Mouse (Mus musculus) kidney, postnatal 14 days (tissue): Measurements from ENCODE around the gene Gja4.

ENCODE experiments used
- DNase-seq: peaks from one replicate; pipeline ENCODE4 v3.0.0; 2022; ENCODE audit warnings: mixed read lengths

Gja4 gene

DNA sequence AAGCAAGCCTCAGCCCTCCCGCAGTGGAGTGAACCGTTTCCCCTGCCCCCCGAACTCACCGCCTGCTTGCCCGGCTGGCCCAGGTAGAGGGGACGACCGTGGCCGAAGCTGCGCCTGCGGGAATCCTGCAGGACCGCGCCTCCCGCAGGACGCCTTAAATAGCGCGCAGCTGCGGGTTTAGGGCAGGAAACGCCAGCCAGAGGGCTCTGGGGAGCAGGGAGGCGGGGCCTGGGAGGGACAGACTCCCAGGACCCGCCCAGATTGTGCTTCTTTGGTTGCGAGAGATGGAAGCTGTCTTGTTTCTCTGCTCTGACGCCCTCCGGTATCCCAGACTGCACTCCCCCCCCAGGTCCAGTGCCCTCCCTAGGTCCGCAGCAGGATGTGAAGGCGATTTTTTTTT, at the start of gene Gja4:
Gja4 (minus strand) TSS at position 179 of the 400 bp plus-strand sequence.
- peak; percentile 85 for DNase-seq

DNA sequence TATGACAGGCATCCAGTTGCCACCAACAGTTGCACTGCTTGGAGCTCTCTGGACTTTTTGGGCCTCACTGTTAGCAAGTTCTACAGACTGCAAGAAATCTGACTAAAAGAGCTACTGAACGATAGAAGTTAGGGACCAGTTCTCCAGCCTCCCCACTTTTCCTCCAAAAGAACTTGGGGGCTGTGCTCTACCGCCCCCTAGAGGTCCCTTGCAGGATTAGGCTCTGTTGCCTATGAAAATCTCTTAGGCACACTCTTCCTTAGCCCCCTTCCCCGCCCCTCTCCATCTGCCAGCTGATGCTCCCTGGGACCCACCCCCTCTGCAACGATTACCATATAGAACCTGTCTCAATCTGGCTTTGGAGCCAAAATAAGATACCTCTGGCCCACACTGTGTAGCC, 49.5 kb upstream of the Gja4 start:
- DNase-seq, result no peak

DNA sequence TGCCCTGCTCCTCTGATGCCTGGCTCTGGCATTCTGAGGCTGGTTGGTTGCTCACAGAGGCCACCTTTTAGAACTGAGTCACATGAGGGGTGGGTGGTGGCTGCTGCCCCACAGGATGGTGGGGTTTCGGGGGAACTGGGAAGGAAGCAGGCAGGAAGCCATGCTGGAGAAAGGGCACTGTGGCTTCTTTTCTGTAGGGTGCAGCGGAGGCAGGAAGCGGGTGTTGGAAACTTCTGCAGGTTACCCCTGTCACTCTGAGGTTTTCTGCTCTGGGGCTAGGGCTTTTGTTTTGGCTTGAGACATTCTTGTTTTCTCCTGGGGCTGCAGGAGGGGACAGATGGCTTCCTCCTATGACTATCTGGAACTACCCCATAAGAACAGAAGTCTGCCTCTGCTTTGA, 48.7 kb upstream of the Gja4 start:
- no peak for DNase-seq

DNA sequence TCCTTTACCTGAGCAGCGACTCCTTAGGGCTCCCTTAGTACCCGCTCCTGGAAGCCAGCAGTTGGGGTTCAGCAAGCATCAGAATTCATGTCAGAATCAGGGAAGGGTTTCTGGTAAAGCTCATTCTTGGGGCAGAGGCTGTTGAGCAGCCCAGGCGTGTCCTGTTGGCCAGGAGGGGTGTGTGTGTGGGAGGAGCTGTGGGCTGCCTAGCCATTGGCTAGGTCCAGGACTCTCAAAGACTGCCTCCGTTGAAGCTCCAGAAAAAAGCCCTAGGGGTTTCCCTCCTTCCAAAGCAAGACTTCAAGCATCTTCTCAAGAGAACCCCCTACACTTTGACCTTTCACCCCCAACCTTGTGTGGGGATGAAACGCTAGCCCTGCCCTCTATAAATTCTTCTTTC, 44.2 kb upstream of the Gja4 start, which contains the start of gene Gjb5:
Gjb5 (minus strand) TSS at position 164 of the 400 bp plus-strand sequence.
- peak; percentile 5 for DNase-seq

DNA sequence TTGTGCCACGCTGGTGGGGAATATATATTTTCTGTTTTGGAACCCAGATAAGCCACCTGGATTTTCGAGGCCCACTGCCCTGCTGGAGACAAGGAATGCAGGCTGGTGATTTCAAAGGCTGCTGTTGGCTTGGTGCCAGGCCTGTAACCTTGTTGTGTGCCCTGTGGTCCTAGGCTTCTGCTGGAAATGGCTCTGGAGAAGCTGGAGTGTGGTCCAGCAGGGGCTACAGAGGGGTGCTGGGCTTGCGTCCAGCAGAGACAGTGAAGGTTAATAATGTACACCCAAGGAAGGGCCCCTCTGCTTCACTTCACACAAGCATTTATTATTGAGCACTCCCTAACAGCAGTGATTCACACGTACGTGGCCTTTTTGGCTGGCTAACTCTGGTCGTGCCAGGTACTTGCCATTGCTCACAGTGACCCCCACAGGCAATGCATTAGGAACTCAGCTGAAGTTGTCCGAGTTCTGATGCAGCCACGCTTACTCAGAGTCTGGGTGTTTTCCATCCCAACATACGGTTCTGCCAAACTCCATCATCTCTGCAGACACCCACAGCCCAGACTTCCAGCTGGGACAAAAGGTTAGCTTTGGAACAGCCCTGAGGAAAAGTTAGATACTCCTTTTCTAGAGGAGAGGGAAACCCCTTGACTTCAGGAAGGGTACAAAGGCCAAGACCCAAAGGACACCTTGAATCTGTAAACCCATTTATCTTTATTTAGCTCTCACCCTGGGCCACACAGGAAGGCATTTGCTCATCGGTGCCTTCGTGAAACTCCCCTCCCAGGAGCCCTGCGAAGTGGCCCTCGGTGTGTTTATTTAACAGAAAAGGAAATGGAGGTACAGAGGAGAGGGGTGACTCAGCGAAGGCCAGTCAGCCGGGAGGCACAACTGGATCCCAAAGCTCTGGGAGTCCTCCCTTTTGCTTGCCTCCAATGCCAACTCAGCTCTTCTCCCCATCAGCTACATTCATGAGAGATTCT, 41.0 kb upstream of the Gja4 start:
- peak; percentile 59 for DNase-seq

DNA sequence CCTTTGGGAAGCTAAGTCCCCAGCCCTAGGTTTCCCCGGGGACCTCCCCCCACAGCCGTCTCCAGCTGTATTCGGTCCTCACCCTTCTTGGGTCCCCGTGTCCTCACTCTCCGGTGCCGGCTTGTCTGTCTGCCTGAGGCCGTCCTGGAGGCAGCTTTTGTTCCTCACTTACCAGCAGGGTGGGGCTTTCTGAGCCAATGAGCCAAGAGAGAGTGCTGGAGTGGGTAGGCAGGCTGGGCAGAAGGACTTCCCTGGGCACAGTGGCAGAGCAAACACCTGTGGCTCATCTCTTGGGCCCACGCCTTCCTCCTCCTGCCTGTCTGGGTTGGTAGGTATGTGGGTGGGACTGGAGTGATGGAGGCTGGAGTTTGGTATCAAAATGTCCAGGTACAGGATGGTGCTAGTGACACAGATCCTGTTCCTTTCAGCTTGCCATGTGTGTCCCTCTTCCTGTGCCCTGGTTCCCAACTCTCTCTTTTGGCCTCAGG, 40.2 kb upstream of the Gja4 start, which contains the start of gene Gjb4:
Gjb4 (minus strand) TSS at position 131 of the 488 bp plus-strand sequence.
- DNase-seq, result no peak

DNA sequence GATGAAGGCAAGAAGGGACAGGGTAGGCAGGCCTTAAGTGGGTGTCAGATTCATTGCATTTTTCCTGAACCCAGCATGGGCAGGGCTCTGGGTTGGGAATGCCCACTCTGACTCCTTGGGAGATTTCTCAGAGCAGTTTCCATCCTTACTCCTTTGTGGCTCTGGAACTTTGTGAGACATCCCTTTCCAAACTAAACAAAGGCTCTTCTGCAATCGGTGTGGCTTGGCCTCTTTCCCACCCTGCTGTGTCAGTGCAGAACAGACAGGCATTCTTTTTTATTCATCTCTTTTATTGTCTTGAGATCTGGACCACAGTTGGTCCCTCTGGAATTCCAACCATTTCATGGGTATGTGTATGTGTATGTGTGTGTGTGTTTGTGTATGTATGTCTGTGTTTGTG, 38.8 kb upstream of the Gja4 start:
- no peak for DNase-seq

DNA sequence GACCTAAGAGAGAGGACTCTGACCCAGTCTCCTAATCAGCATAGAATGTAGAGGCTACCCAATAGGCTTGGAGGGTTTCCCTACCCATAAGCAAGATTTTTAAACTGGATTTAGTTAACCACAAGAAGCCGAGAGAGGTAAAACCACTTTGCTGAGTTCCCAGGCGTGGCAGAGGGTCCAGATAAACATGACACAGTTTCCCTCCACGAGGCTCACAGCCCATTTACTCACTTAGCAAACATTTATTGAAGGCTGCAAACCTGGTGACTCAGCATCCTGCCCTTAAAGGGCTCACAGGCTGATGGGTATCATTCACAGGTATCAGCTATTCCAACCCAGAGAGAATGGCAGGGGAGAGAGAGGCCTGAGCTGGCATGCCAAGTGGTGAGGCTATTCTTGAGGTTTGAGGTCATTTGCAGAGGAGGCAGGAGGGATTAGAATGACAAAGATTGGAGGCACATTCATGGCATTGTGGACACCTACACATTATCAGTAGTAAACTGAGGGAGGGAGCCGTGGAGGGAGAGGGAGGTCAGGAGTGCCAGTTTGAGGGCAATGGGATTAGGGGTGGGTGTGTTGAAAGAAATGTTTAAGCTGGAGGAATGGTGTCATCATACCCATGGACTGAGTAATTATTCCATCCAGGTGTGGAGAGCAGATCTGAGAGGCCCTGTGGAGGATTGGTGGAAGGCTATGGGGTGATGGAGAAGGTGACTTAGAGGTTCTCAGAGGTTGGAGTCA, 35.9 kb upstream of the Gja4 start:
- no peak for DNase-seq

DNA sequence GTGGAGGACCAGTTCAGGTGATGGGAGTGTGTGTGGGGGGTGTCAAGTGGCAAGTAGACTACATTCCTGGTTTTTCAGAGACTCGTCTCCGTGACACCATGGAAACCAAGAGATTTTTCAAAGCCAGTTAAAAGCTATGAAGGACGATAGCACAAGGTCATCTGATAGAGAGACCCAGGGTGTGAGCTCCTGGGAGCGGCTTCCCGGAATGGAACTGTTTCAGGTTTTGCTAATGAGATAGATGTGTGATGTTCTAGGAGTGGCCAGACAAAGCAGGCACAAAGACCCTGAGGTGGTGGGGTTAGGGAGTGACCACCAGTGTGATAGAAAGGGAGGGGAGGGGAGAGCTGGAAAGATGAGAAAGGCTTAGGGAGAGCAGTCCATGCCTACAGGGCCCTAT, 31.2 kb upstream of the Gja4 start:
- no peak for DNase-seq

DNA sequence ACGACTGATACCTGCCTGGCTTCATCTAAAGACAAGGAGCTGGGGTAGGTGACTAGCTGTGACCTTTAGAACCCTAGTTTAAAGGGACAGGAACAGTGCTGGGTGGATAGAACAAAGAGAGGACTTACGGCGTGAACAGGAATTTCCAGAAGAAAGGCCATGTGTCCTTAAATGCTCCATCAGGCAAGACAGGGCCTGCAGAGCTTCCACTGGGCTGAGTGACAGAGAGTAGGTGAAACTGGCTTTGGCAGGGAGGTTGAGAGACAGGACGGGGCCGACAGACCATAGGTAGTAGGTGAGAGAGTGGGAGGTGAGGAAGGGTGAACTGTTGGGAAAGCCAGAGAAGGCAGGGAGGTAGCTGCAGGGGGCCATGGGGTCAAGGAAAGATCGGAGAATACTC, 27.5 kb upstream of the Gja4 start:
- DNase-seq, result no peak

DNA sequence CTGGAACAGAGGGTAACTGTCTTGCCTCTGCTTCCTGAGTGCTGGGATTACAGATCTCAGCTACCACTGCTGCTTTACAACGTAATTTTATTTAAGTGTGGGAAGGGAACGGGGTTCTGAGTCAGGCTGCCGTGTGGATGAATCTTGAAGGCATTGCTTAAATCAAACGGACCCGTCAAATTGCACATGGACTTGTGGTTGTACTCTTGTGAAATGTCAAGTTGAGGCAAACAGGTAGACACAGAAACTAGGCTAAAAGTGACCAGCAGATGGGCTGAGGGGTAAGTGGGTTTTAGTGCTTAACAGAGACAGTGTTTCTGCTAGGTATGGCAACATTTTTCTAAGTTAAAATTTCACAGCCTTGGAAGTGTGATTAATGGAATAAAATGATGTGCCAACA, 23.8 kb upstream of the Gja4 start:
- no peak for DNase-seq

DNA sequence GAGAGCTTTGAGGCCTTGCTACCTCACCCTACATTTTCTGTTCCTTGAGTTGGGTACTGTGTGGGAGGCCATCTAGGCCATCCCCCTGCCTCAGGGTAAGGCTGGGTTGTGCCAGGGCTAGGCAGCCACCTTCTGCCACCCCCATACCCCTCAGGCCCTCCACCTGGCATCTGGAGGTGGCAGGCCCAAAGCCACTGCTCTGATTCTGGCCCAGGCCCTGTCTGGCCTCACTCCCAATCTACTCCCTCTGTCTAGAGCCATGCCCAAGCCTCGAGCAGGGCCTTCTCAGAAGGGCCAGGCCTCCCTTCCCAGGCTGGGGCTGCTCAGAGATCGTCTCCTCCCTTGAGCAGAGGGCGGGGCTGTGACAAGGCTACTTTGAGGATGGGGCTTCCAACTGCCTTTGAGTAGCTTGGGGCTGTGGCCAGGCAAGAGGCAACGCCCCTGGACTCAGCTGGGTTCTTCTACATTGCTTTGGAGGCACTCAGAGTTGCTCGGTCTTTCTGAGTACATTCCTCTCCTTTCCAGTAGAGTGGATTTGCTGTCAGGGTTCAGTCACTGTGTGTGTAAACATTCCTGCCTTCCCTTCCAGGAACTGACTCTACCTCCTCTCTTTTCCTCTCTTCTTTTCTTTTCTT, 21.1 kb upstream of the Gja4 start:
- DNase-seq, result no peak

DNA sequence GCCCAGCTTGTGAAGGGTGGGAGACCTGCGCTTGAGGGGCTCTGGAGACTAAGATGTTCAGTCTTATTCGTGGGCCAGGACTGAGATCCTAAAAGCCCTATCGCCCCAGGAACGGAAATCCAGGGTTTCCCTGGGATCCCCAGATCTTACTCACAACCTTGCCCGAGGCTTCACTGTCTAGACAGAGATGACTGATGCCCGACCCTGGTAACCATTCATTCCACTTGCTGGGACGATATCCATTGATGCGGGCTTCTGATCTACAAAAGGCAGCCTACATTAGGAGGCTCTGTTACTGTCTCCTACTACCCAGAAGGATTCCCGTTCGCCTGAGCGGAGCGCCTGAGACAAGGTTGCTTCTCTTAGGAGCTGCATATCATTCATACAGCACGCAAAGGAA, 17.3 kb upstream of the Gja4 start:
- DNase-seq, result no peak

DNA sequence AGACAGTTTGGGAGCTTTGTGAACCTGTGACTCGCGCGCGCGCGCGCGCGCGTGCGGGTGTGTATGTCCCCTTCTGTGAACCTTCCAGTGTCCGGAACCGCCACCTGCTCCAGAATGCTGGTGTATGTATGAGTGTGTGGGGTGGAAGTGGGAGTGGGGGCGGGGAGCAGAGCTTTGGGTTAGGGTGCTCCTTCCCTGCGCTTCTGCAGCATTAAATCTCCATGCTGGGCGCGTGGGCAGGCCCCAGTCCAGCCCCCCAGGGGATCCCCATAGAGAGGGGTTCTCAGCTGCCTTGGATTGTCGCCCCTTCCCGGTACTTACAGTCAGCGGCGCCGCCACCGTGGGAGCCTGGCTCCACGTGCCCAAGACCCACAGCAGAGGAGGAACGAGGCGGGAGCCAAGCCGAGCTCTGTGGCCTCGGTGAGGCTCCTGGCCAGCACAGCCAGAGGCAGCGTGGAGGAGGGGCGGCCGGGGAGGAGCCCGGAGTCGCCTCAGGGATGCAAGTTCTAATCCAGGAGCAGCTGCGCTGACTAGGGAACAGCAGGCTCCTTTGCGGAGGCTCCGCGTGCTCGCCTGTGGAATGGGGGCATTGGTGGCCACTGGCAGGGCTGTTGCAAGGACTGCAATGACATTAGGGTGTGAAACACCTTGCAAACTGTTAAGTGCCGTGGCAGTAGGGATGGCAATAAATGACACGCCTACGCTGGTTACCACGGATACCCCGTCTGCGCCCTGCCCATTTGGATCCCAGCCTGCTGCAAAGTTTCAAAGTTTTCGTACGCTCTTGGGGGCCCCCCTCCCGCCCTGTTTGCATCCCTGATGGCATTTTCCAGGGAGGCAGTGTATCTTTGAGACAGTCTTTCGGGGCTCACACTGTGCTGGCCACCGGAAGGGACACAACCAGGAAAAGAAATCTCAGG, 16.6 kb upstream of the Gja4 start, which contains the start of gene Gjb3:
Gjb3 (minus strand) TSS at position 664 of the 920 bp plus-strand sequence.
- DNase-seq, result no peak

DNA sequence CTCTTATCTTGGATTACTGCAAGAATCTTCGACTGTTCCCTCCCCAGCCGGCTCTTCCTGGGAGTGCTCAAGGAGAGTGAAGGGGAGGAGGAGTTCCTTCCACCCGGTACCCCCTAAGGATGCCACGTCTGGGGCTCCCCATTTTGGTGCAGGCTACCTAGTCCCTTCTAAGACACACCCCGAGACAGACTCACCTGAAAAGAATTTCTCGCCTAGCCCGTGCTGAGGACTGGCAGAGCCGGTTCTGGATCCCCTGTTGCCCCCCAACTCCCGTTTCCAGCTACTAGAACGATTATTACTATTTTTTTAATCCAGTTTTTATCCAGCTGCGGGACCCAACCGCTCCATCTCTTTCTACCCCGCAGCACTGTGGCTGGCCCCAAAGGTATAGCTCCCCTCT, 15.9 kb upstream of the Gja4 start:
- DNase-seq, result no peak

DNA sequence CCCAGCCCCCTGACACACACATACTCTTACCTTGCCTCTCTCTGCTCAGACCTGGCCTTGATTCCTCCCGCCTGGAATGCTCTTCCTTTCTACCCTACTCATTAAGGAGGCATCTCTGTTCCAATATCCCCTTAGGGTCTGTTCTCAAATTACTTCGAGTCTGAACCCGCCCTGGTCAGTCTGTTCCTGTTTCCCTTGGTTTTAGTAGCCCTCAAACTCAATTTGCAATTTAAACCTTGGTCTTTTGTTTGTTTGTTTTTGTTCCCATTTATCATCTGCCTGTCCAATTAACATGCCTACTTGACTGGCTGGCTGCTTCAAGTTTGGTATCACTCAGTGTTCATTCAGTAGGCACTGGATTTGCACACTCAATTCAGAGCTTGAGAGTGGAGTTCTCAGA, 15.2 kb upstream of the Gja4 start:
- no peak for DNase-seq

DNA sequence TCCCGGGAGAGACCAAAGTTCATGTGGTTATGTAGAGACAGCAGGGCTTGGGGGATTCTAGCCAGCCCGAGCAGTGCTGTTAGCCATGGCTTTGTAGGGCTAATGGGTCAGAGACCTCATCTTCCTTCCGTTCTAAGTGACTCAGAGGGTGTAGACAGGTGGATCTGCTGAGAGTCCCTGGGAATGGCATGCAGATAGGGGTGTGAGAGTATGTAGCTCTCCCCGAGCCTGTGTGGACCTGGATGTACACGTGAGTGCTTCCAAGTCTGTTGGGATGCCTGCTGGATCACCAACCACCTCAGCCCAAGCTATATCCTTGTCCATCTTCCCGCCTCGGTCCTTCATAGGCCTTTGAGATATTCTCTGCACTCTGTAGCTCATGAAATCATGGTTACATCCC, 14.5 kb upstream of the Gja4 start:
- DNase-seq, result no peak

DNA sequence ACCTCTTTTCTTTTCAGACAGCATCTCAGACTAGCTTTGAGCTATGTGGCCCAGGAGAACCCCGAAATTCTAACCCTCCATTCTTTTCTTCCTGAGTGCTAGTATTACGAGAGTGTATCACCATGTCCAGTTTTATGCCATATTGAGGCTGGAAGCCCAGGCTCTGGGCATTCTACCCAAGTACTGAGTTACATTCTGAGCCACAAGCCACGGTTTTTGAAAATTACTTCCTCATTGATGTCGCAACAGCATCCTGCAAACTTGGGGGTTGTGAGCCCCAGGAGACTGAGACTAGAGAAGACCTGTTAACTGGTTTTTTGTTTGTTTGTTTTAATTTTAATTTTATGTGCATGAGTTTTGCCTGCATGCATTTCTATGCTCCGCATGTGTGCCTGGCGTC, 13.9 kb upstream of the Gja4 start:
- no peak for DNase-seq

DNA sequence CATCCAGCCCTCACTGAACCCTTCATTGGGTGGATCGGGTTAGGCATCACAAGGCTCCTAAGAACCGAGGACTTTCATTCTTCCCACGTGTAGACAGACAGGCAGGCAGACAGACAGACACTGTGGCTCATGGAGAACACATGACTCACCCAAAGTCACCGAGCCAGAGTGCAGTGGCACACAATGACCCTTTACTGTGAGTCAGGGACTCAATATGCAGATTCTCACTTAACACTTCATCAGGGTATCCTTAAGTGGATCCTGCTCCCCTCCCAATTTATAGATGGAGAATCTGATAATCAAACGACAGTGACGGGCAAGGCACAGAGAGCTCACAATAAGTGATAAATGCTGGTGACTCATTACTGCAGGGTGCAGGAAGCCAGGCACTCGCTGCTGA, 13.4 kb upstream of the Gja4 start:
- DNase-seq, result no peak

DNA sequence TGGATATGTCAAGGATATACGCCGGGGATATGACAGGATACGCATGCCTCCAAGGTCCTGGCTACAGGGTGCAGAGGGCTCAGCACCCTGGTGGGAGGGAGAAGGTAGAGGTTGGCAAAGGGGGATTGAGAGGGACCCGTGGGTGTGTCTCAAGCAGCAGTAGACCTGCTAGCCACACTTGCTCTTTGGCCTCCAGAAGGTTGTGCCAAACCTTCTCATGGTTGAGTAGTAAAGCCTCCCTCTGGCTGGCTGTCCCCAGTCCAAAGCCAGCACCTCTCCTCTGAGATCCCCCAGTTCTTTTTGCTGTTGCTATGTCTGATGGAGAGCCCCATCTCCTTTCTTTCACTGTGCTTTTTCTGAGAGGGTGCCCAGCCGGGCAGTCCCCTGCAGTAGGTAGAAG, 11.4 kb upstream of the Gja4 start:
- no peak for DNase-seq

DNA sequence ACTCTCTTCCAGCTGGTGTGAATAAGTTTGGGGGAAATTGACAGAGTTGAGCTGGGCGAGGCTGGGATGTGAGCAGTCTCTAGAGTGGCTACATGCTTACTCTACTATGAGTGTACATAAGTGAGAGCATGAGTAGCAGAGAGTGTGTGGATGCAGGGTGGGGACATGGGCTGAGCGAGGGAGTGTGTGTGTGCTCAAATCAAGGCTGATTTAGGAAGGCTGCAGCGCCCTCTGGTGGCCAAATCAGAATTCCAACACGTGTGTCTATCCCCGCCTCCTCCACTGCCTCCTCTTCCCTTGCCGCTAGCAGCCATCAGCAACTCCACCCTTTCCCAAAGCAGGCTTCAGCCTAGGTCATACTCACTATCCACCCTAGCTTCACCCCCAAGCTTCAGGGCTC, 10.9 kb upstream of the Gja4 start:
- peak; percentile 71 for DNase-seq

DNA sequence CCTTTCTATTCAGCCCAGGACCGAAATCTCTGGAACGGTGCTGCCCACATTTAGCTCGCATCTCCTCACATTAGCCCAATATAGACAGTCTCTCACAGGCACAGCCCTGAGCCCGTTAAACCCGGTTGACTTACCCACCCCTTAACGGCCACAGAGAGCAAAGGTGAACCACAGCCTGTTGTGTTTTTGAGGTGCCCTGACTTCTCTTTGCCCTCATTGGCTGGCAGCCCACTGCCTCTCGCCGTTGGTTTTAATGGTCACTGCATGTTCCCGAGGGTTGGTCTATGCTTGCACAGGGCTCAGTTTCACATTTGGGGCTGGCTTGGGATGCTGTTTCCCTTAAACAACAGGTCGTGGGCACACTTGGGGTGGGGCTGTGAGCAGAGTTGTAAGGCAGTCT, 10.5 kb upstream of the Gja4 start:
- peak; percentile 24 for DNase-seq
